Mouse (Mus musculus) heart, embryonic 11.5 days (tissue): ENCODE data around the gene Tbl3. TPM values are rescaled to one million over a fixed set of nuclear protein-coding genes. Genes with fewer than 3 reads are reported as not detected.

Experiments used
- ATAC-seq: fragments of 200-750 bp; cut with Nextera tagmentation; replicated peaks from 2 replicates; pipeline ENCODE4 v1.8.0; 2017; ENCODE audit warnings: moderate library complexity; ENCODE audit not compliant: insufficient number of reproducible peaks, low FRiP score, low TSS enrichment
- H3K27ac ChIP-seq: fragments of 300-500 bp; sonication (generic); 2 replicates; pipeline ENCODE4 v1.5.1; 2014; ENCODE audit warnings: mild to moderate bottlenecking, low read depth, low read length
- H3K27me3 ChIP-seq: fragments of 300-500 bp; sonication (generic); 2 replicates; pipeline ENCODE4 v1.6.1; 2014; ENCODE audit warnings: mild to moderate bottlenecking, low read length, mixed read lengths; ENCODE audit not compliant: control insufficient read depth, insufficient read depth
- H3K36me3 ChIP-seq: fragments of 300-500 bp; sonication (generic); 2 replicates; pipeline ENCODE4 v1.6.1; 2014; ENCODE audit warnings: mild to moderate bottlenecking, low read length, moderate library complexity, mixed read lengths; ENCODE audit not compliant: control insufficient read depth, insufficient read depth
- H3K4me1 ChIP-seq: fragments of 300-500 bp; sonication (generic); 2 replicates; pipeline ENCODE4 v1.6.1; 2014; ENCODE audit warnings: low read length; ENCODE audit not compliant: control insufficient read depth, insufficient read depth
- H3K4me2 ChIP-seq: fragments of 300-500 bp; sonication (generic); 2 replicates; pipeline ENCODE4 v1.6.1; 2014; ENCODE audit warnings: mild to moderate bottlenecking, moderate library complexity
- H3K4me3 ChIP-seq: fragments of 300-500 bp; sonication (generic); 2 replicates; pipeline ENCODE4 v1.5.1; 2014; ENCODE audit warnings: low read depth, low read length
- H3K9ac ChIP-seq: fragments of 300-500 bp; sonication (generic); 2 replicates; pipeline ENCODE4 v1.6.1; 2014; ENCODE audit warnings: mild to moderate bottlenecking, low read depth, low read length, moderate library complexity
- H3K9me3 ChIP-seq: fragments of 300-500 bp; sonication (generic); replicated peaks from 2 replicates; pipeline ENCODE4 v1.6.1; 2016; ENCODE audit warnings: low read length; ENCODE audit not compliant: control insufficient read depth
- WGBS: fragments of 180-500 bp; shearing (Covaris S2); extraction: QIAGEN DNeasy Blood & Tissue Kit; methylation state at CpG from one replicate; pipeline ENCODE4 v1.1.7; 2014; ENCODE audit not compliant: insufficient replicate concordance; 5-methylcytosine and 5-hydroxymethylcytosine counted together
- polyA plus RNA-seq: library from polyadenylated mRNA; unstranded; fragments of >200 nt; fragmentation: Nextera tagmentation; extraction: Ambion mirVana; gene quantifications from 2 replicates; pipeline ENCODE4 v1.2.1, GENCODE M21; 2014

Gene Tbl3
- polyA plus RNA-seq, 1 experiment from 2014 or later = 50.9 TPM

- Histone ChIP-seq H3K9me3 (no peaks in the 10 kb centered on the region), H3K36me3 (no peaks in the 10 kb centered on the region), H3K4me3 (peak overlapping the region; percentile 76), H3K27ac (no peak overlapping the region), H3K4me1 (peaks cover 40% of the 10 kb centered on the region), H3K9ac (peak overlapping the region; percentile 80; the same call in 1 of the 2 replicates), H3K27me3 (peaks cover 32% of the 10 kb centered on the region), H3K4me2 (peak overlapping the region; percentile 98)
- ATAC-seq = no peak
- 66% methylated on average over 10 of the region's 10 CpGs for WGBS
Observed at GRCm38 (mm10) chr17:24648731-24649377, 58.6 kb downstream of the Tbl3 start.

Other genes starting within 250 kb of the Tbl3 start
- gene E4f1, start 237.3 kb downstream of the Tbl3 start, polyA plus RNA-seq = 14.0 and 17.6 TPM in 2 replicates
- 75.8 and 77.2 TPM in 2 replicates for gene Pgp, start 237.3 kb downstream of the Tbl3 start, polyA plus RNA-seq
- 0.21 and 0.42 TPM in 2 replicates for gene Bricd5, start 233.8 kb downstream of the Tbl3 start, polyA plus RNA-seq
- 17.5 and 20.9 TPM in 2 replicates for gene Mlst8, start 228.6 kb downstream of the Tbl3 start, polyA plus RNA-seq
- 0.40 and 0.49 TPM in 2 replicates for gene Caskin1, start 219.1 kb downstream of the Tbl3 start, polyA plus RNA-seq
- gene Traf7, start 179.7 kb downstream of the Tbl3 start, polyA plus RNA-seq = 72.3 and 80.1 TPM in 2 replicates
- 1.1 and 1.9 TPM in 2 replicates for gene Rab26, start 173.4 kb downstream of the Tbl3 start, polyA plus RNA-seq
- gene Pkd1, start 157.8 kb downstream of the Tbl3 start, polyA plus RNA-seq = 8.9 and 9.2 TPM in 2 replicates
- 46.7 and 50.6 TPM in 2 replicates for gene Tsc2, start 75.0 kb downstream of the Tbl3 start, polyA plus RNA-seq
- gene Nthl1, start 75.0 kb downstream of the Tbl3 start, polyA plus RNA-seq = 9.1 and 9.8 TPM in 2 replicates
- 52.7 and 58.0 TPM in 2 replicates for gene Slc9a3r2, start 57.3 kb downstream of the Tbl3 start, polyA plus RNA-seq
- gene Npw, start 49.2 kb downstream of the Tbl3 start, polyA plus RNA-seq = not detected in 2 replicates
- gene Zfp598, start 38.0 kb downstream of the Tbl3 start, polyA plus RNA-seq = 19.7 and 22.0 TPM in 2 replicates
- 0.39 and 0.65 TPM in 2 replicates for gene Syngr3, start 17.7 kb downstream of the Tbl3 start, polyA plus RNA-seq
- 36.7 and 39.0 TPM in 2 replicates for gene Gfer, start 11.5 kb downstream of the Tbl3 start, polyA plus RNA-seq
- 0.49 and 1.1 TPM in 2 replicates for gene Noxo1, start 11.4 kb downstream of the Tbl3 start, polyA plus RNA-seq
- gene Rnf151, start 10.4 kb upstream of the Tbl3 start, polyA plus RNA-seq = not detected in 2 replicates
- gene Rps2, start 10.5 kb upstream of the Tbl3 start, polyA plus RNA-seq = 1,091 and 1,195 TPM in 2 replicates
- gene Ndufb10, start 16.8 kb upstream of the Tbl3 start, polyA plus RNA-seq = 373 and 401 TPM in 2 replicates
- 0.40 and 0.44 TPM in 2 replicates for gene Rpl3l, start 20.2 kb upstream of the Tbl3 start, polyA plus RNA-seq
- 19.5 and 20.9 TPM in 2 replicates for gene Msrb1, start 29.0 kb upstream of the Tbl3 start, polyA plus RNA-seq
- 0.34 TPM in 1 of 2 replicates, not detected in the other for gene Hs3st6, start 45.3 kb upstream of the Tbl3 start, polyA plus RNA-seq
- not detected in 2 replicates for gene Meiob, start 96.6 kb upstream of the Tbl3 start, polyA plus RNA-seq
- 42.6 and 48.8 TPM in 2 replicates for gene Hagh, start 132.5 kb upstream of the Tbl3 start, polyA plus RNA-seq
- gene Fahd1, start 142.7 kb upstream of the Tbl3 start, polyA plus RNA-seq = 38.0 and 39.5 TPM in 2 replicates
- gene Igfals, start 158.3 kb upstream of the Tbl3 start, polyA plus RNA-seq = 0.14 TPM in 1 of 2 replicates, not detected in the other
- 42.3 and 43.3 TPM in 2 replicates for gene Nubp2, start 178.7 kb upstream of the Tbl3 start, polyA plus RNA-seq
- 25.2 and 26.5 TPM in 2 replicates for gene Spsb3, start 179.0 kb upstream of the Tbl3 start, polyA plus RNA-seq
- gene Eme2, start 187.4 kb upstream of the Tbl3 start, polyA plus RNA-seq = 15.3 and 19.3 TPM in 2 replicates
- gene Mrps34, start 187.5 kb upstream of the Tbl3 start, polyA plus RNA-seq = 85.6 and 92.1 TPM in 2 replicates
- 35.7 and 37.9 TPM in 2 replicates for gene Nme3, start 188.8 kb upstream of the Tbl3 start, polyA plus RNA-seq
- 33.0 and 34.2 TPM in 2 replicates for gene Mapk8ip3, start 229.3 kb upstream of the Tbl3 start, polyA plus RNA-seq